Mouse (Mus musculus): ENCODE data around the gene Vcp. TPM values are rescaled to one million over a fixed set of nuclear protein-coding genes. Genes with fewer than 3 reads are reported as not detected.
"Not testable (repeated sequence)": the region's sequence is repeated elsewhere in the genome, so short reads cannot be mapped to it uniquely, and the experiment has no call there.

Vcp gene
- total RNA-seq (2014; fragmentation: Nextera tagmentation) (132 and 136 TPM in 2 replicates), total RNA-seq (2017) (211 and 261 TPM in 2 replicates), polyA plus RNA-seq (2012) (223 and 236 TPM in 2 replicates)

GRCm38 (mm10) chr4:43000141-43000986 lies at the start of gene Vcp:
Gene Vcp (minus strand): TSS chr4:43000507.
- H3K36me3 ChIP-seq (replicated peaks) = peaks cover 59% of the 10 kb centered on the region

GRCm38 (mm10) chr4:43047231-43047630 lies 46.9 kb upstream of the Vcp start:
- ATAC-seq (ENCODE audit: extremely low read depth, insufficient number of reproducible peaks, low FRiP score, poor library complexity, severe bottlenecking) = no peak
- TF ChIP-seq POLR2AphosphoS5 (IDR thresholded peaks at IDR 0.05; ENCODE audit: insufficient replicate concordance, low read depth, low read length) (no peak), GATA1 (IDR thresholded peaks at IDR 0.05; ENCODE audit: borderline replicate concordance, low read length) (no peak), TAL1 (conservative IDR thresholded peaks at IDR 0.05; ENCODE audit: low read depth, low read length) (no peak), CTCF (IDR thresholded peaks at IDR 0.05; ENCODE audit: low read depth, low read length) (peak; percentile 70; the same call in 1 of the 2 replicates)
- DNase-seq (ENCODE audit: low spot score) = peak; percentile 64
- Histone ChIP-seq H3K4me1 (ENCODE audit: insufficient read depth, low read depth, low read length) (peaks cover 49% of the 10 kb centered on the region), H3K9me3 (replicated peaks) (no peaks in the 10 kb centered on the region), H3K4me3 (ENCODE audit: low read depth, low read length) (no peak overlapping the region; the same call in 1 of the 2 replicates), H3K36me3 (replicated peaks) (no peaks in the 10 kb centered on the region), H3K27me3 (ENCODE audit: insufficient read depth, low read length) (peaks cover 9% of the 10 kb centered on the region)

More at GRCm38 (mm10) chr4:43000141-43000986, at the start of gene Vcp:
- H3K27me3 ChIP-seq (ENCODE audit: insufficient read depth, low read length); H3K9me3 ChIP-seq (replicated peaks): not testable (repeated sequence)
- Histone ChIP-seq H3K4me1 (ENCODE audit: insufficient read depth, low read depth, low read length) (peaks cover 28% of the 10 kb centered on the region), H3K4me3 (ENCODE audit: low read depth, low read length) (peak within 1 kb of the TSS; percentile 88)
- ATAC-seq (ENCODE audit: extremely low read depth, insufficient number of reproducible peaks, low FRiP score, poor library complexity, severe bottlenecking) = peak; percentile 97
- peak; percentile 99 for DNase-seq (ENCODE audit: low spot score)

- DNase-seq (ENCODE audit: low spot score) = no peak
- no peak overlapping the region; the same call in 1 of the 2 replicates for H3K4me3 ChIP-seq (ENCODE audit: low read depth, low read length)
- TF ChIP-seq POLR2AphosphoS5 (IDR thresholded peaks at IDR 0.05; ENCODE audit: insufficient replicate concordance, low read depth, low read length) (no peak), TAL1 (conservative IDR thresholded peaks at IDR 0.05; ENCODE audit: low read depth, low read length) (no peak), GATA2 (IDR thresholded peaks at IDR 0.05; ENCODE audit: borderline replicate concordance, low read depth, low read length) (no peak), CTCF (IDR thresholded peaks at IDR 0.05; ENCODE audit: low read depth, low read length) (no peak), GATA1 (IDR thresholded peaks at IDR 0.05; ENCODE audit: borderline replicate concordance, low read length) (no peak)
These were observed 46.3 kb upstream of the Vcp start for GRCm38 (mm10) chr4:43046607-43047006.

GRCm38 (mm10) chr4:43045659-43046302 lies 45.5 kb upstream of the Vcp start, which contains the start of gene Fam214b:
Gene Fam214b (minus strand): TSS chr4:43046220.
- Histone ChIP-seq H3K36me3 (replicated peaks) (no peaks in the 10 kb centered on the region), H3K27me3 (ENCODE audit: insufficient read depth, low read length) (peaks cover 9% of the 10 kb centered on the region), H3K4me1 (ENCODE audit: insufficient read depth, low read depth, low read length) (peaks cover 54% of the 10 kb centered on the region), H3K9me3 (replicated peaks) (no peaks in the 10 kb centered on the region), H3K4me3 (ENCODE audit: low read depth, low read length) (peak within 1 kb of the TSS; percentile 73)
- peak; percentile 65 for DNase-seq (ENCODE audit: low spot score)
- ATAC-seq (ENCODE audit: extremely low read depth, insufficient number of reproducible peaks, low FRiP score, poor library complexity, severe bottlenecking) = peak; percentile 85
- no peak for TF ChIP-seq GATA1 (IDR thresholded peaks at IDR 0.05; ENCODE audit: borderline replicate concordance, low read length)
- TF ChIP-seq CTCF (IDR thresholded peaks at IDR 0.05; ENCODE audit: low read depth, low read length) = no peak
- no peak for TF ChIP-seq POLR2AphosphoS5 (IDR thresholded peaks at IDR 0.05; ENCODE audit: insufficient replicate concordance, low read depth, low read length)
- no peak for TF ChIP-seq GATA2 (IDR thresholded peaks at IDR 0.05; ENCODE audit: borderline replicate concordance, low read depth, low read length)
- TF ChIP-seq TAL1 (conservative IDR thresholded peaks at IDR 0.05; ENCODE audit: low read depth, low read length) = no peak

More at GRCm38 (mm10) chr4:43046607-43047006, 46.3 kb upstream of the Vcp start:
- ATAC-seq (ENCODE audit: extremely low read depth, insufficient number of reproducible peaks, low FRiP score, poor library complexity, severe bottlenecking) = no peak
- H3K27me3 ChIP-seq (ENCODE audit: insufficient read depth, low read length) = peaks cover 9% of the 10 kb centered on the region
- no peaks in the 10 kb centered on the region for H3K9me3 ChIP-seq (replicated peaks)
- peaks cover 49% of the 10 kb centered on the region for H3K4me1 ChIP-seq (ENCODE audit: insufficient read depth, low read depth, low read length)
- H3K36me3 ChIP-seq (replicated peaks) = no peaks in the 10 kb centered on the region

GRCm38 (mm10) chr4:43045285-43045658 lies 45.0 kb upstream of the Vcp start:
- peaks cover 59% of the 10 kb centered on the region for H3K4me1 ChIP-seq (ENCODE audit: insufficient read depth, low read depth, low read length)
- H3K27me3 ChIP-seq (ENCODE audit: insufficient read depth, low read length) = peaks cover 9% of the 10 kb centered on the region
- peak overlapping the region; percentile 73 for H3K4me3 ChIP-seq (ENCODE audit: low read depth, low read length)
- TF ChIP-seq CTCF (IDR thresholded peaks at IDR 0.05; ENCODE audit: low read depth, low read length) (no peak), GATA2 (IDR thresholded peaks at IDR 0.05; ENCODE audit: borderline replicate concordance, low read depth, low read length) (no peak), POLR2AphosphoS5 (IDR thresholded peaks at IDR 0.05; ENCODE audit: insufficient replicate concordance, low read depth, low read length) (no peak), TAL1 (conservative IDR thresholded peaks at IDR 0.05; ENCODE audit: low read depth, low read length) (no peak), GATA1 (IDR thresholded peaks at IDR 0.05; ENCODE audit: borderline replicate concordance, low read length) (no peak)
- H3K36me3 ChIP-seq (replicated peaks) = no peaks in the 10 kb centered on the region
- DNase-seq (ENCODE audit: low spot score) (no peak), ATAC-seq (ENCODE audit: extremely low read depth, insufficient number of reproducible peaks, low FRiP score, poor library complexity, severe bottlenecking) (no peak)
- no peaks in the 10 kb centered on the region for H3K9me3 ChIP-seq (replicated peaks)

- ATAC-seq (ENCODE audit: extremely low read depth, insufficient number of reproducible peaks, low FRiP score, poor library complexity, severe bottlenecking) (no peak), DNase-seq (ENCODE audit: low spot score) (no peak)
- TF ChIP-seq TAL1 (conservative IDR thresholded peaks at IDR 0.05; ENCODE audit: low read depth, low read length) = no peak
- no peak for TF ChIP-seq GATA2 (IDR thresholded peaks at IDR 0.05; ENCODE audit: borderline replicate concordance, low read depth, low read length)
- TF ChIP-seq POLR2AphosphoS5 (IDR thresholded peaks at IDR 0.05; ENCODE audit: insufficient replicate concordance, low read depth, low read length) = no peak
- TF ChIP-seq GATA1 (IDR thresholded peaks at IDR 0.05; ENCODE audit: borderline replicate concordance, low read length) = no peak
- TF ChIP-seq CTCF (IDR thresholded peaks at IDR 0.05; ENCODE audit: low read depth, low read length) = no peak
These were observed 44.4 kb upstream of the Vcp start for GRCm38 (mm10) chr4:43044673-43045072.

More at GRCm38 (mm10) chr4:43044673-43045072, 44.4 kb upstream of the Vcp start:
- H3K4me3 ChIP-seq (ENCODE audit: low read depth, low read length) = peak overlapping the region; percentile 73
- H3K9me3 ChIP-seq (replicated peaks) = no peaks in the 10 kb centered on the region
- no peaks in the 10 kb centered on the region for H3K36me3 ChIP-seq (replicated peaks)
- peaks cover 6% of the 10 kb centered on the region for H3K27me3 ChIP-seq (ENCODE audit: insufficient read depth, low read length)
- peaks cover 65% of the 10 kb centered on the region for H3K4me1 ChIP-seq (ENCODE audit: insufficient read depth, low read depth, low read length)
